Mouse (Mus musculus): ENCODE results near the gene Disp1.

Gene Disp1

GRCm38 (mm10) chr1:183161057-183161456 is 60.3 kb downstream of the Disp1 start:
- no peak for DNase-seq

GRCm38 (mm10) chr1:183160188-183160587 is 61.1 kb downstream of the Disp1 start:
- no peak for DNase-seq

GRCm38 (mm10) chr1:183159183-183159582 is 62.1 kb downstream of the Disp1 start:
- DNase-seq: no peak

- DNase-seq: no peak
These were observed 65.7 kb downstream of the Disp1 start for GRCm38 (mm10) chr1:183155600-183155999.

- DNase-seq: no peak
These were observed 66.8 kb downstream of the Disp1 start for GRCm38 (mm10) chr1:183154296-183155204.

GRCm38 (mm10) chr1:183153354-183153753 is 68.0 kb downstream of the Disp1 start:
- no peak for DNase-seq

- no peak for DNase-seq
These were observed 69.6 kb downstream of the Disp1 start for GRCm38 (mm10) chr1:183151510-183152319.

GRCm38 (mm10) chr1:183150379-183150840 is 70.9 kb downstream of the Disp1 start:
- DNase-seq: no peak

- DNase-seq: no peak
These were observed 71.7 kb downstream of the Disp1 start for GRCm38 (mm10) chr1:183149571-183150105.

GRCm38 (mm10) chr1:183147438-183147841 is 73.9 kb downstream of the Disp1 start:
- peak in 1 of 2 experiments; percentile 14 for DNase-seq

- no peak for DNase-seq
These were observed 74.5 kb downstream of the Disp1 start for GRCm38 (mm10) chr1:183146795-183147194.

GRCm38 (mm10) chr1:183146102-183146735 is 75.1 kb downstream of the Disp1 start:
- DNase-seq: no peak

GRCm38 (mm10) chr1:183144602-183145205 is 76.6 kb downstream of the Disp1 start:
- DNase-seq: no peak

GRCm38 (mm10) chr1:183143246-183143645 is 78.1 kb downstream of the Disp1 start:
- DNase-seq: no peak

- no peak for DNase-seq
These were observed 78.8 kb downstream of the Disp1 start for GRCm38 (mm10) chr1:183142566-183142965.

GRCm38 (mm10) chr1:183141329-183141728 is 80.0 kb downstream of the Disp1 start:
- DNase-seq: no peak

- no peak for DNase-seq
These were observed 80.6 kb downstream of the Disp1 start for GRCm38 (mm10) chr1:183140511-183141268.

GRCm38 (mm10) chr1:183138088-183138487 is 83.2 kb downstream of the Disp1 start:
- no peak for DNase-seq

- no peak for DNase-seq
These were observed 86.9 kb downstream of the Disp1 start for GRCm38 (mm10) chr1:183134427-183134826.

- DNase-seq: no peak
These were observed 87.9 kb downstream of the Disp1 start for GRCm38 (mm10) chr1:183133440-183133839.

- DNase-seq: no peak
These were observed 94.1 kb downstream of the Disp1 start for GRCm38 (mm10) chr1:183127246-183127645.

GRCm38 (mm10) chr1:183123725-183124124 is 97.6 kb downstream of the Disp1 start:
- DNase-seq: no peak
